Mouse (Mus musculus): Measurements from ENCODE around the gene Dapk1.

The Dapk1 gene

DNA sequence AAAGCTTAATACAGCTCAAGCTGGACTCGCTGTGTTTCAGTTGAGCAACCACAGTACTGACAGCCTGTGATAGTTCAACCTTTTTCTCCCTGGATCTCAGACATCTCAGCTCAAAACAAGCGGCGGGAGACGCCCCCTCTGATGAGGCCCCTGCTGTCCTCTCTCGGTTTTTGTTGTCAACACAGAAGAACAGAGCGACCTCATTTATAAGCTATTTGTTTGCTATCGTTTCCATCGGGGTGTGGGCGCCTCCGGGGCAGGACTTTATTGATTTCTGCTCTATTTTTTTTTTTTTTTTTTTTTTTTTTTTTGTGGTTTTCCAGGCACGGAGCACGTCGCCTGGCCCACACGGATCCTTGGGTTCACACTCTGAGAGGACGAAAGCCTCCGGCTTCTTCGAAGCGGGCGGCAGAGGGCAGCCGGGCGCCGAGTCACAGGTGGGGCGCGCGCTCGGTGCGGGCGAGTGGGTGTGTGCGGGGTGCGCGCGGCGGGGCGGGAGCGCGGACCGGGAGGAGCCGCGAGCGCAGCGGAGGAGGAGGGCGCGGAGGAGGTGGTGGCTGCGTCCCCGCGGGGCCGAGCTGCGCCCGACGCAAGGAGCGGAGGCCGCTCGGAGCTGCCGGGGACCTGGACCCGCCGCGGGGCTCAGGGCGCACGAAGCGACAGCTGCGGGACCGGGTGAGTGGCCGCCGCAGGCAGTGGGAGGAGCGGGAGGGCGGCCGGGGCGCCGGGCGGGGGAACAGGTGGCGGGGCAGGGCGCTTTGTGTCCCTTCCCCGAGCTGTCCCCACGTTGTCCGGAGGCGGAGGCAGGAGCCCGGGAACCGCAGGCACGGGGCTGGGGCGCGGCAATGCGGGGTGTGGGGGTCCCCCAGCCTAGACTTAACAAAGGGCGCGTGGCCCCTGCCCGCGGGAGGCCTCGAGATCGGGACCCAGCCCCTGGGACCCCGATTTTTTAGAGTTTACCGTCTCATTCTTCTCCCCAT lies at the start of gene Dapk1:
Dapk1 (plus strand) TSS at position 512 of the 980 bp plus-strand sequence.
- in situ Hi-C loops (cut with MboI; ENCODE audit: low pct_unique_long_range_greater_than_20kb in 1 of 2, low sequenced_read_pairs in 2 of 2, unreplicated experiment in 1 of 2): loop anchor here in 1 of 2 experiments (10.0 kb wide), 1 partner anchor 143 kb away; no protein-coding TSS in a partner anchor

DNA sequence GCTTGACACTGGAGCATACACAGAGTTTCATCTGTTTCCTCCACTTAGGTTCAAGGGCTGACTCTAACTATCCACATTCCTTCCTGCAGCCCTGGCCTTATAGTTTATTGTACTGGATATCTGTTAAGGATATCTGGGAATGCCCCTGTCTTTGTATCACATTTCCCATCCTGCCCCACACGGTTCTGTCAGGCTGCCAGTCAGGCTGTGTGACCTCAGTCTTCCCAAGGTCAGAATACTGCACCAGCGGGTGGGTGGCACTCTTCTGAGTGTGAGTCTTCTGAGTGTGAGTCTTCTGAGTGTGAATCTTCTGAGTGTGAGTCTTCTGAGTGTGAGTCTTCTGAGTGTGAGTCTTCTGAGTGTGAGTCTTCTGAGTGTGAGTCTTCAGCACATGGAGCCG lies 48.4 kb upstream of the Dapk1 start:
- in situ Hi-C loops (cut with MboI; ENCODE audit: low pct_unique_long_range_greater_than_20kb in 1 of 2, low sequenced_read_pairs in 2 of 2, unreplicated experiment in 1 of 2): no loop called here

DNA sequence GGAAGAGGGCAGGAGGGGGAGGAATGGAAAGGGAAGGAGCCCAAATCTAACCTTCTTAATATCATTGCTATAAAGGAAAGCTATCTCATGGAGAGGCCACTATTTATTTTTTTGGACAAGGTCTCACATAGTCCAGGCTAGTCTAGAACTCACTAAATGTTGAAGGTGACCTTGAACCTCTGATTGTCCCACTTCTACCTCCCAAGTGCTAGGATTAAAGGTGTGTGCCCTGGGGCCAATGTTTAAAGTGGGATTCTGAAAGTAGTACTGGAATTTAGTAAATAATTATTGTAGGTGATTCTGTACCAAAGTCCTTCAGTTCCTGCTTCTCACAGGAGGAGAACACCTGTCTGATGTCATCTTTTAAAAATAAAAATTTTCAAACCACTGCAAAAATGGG lies 45.3 kb upstream of the Dapk1 start:
- in situ Hi-C loops (cut with MboI; ENCODE audit: low pct_unique_long_range_greater_than_20kb in 1 of 2, low sequenced_read_pairs in 2 of 2, unreplicated experiment in 1 of 2): no loop called here

DNA sequence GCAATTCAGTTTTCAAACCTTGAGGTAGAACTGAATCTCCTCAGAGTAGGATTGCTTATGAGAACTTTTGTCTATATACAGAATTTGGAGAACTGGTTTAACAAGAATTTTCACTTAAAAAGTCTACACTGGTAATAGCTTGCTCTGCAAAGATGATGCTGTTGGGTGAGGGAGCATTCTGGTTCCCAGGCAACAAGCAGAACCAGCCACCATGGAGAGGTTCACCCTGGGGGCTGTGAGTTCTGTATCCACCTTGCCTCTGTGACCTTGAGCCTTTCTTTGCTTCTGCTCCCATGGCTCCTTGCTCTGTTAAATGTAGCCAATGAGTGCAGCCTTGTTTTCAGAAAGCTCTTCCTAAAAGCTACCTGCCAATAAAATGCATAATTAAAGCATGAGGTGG lies 44.8 kb upstream of the Dapk1 start:
- in situ Hi-C loops (cut with MboI; ENCODE audit: low pct_unique_long_range_greater_than_20kb in 1 of 2, low sequenced_read_pairs in 2 of 2, unreplicated experiment in 1 of 2): no loop called here

DNA sequence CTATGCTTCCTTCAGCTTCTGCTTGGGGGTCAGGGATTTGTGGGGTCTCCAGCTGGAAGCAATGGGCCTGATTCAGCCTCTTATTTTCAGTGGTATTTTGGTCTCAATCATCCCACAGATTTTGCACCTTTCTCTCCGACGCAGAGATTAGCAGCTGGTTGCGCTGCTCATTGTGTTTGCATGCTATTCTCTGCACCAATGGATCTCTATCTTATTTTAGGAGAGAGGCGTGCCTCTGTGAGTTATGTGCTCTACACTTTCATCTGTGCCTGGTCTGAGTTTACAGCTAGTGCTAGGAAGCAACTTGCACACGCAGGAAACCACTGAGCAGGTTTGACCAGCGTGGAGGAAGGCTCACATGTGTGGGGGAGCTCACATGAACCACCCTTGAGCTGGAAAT lies 37.4 kb upstream of the Dapk1 start:
- in situ Hi-C loops (cut with MboI; ENCODE audit: low pct_unique_long_range_greater_than_20kb in 1 of 2, low sequenced_read_pairs in 2 of 2, unreplicated experiment in 1 of 2): no loop called here

DNA sequence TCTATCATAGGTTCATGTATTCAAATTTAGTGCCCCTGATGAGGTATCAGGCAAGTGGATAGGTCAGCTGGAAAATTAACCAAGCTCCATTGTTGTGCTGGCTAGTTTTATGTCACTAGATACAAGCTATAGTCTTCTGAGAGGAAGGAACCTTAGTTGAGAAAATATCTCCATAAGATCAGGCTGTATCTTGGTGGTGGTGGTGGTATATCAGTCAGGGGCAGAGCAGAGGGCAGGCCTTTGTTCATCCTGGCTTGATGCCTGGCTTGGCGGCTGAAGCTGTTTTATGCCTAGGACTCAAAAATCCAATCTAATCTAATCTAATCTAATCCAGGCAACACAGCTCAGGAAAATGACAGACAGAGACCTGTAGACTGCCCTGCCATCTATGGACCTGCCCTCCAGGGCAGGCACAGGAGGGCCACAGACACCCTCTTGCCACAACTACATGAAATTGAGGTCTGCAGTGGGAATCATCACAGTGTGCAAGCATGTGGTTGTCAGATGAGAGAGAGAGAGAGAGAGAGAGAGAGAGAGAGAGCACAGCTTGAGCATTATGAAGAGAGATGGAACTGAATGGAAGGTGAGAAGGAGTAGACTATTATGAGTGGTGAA lies 32.7 kb upstream of the Dapk1 start:
- in situ Hi-C loops (cut with MboI; ENCODE audit: low pct_unique_long_range_greater_than_20kb in 1 of 2, low sequenced_read_pairs in 2 of 2, unreplicated experiment in 1 of 2): no loop called here

DNA sequence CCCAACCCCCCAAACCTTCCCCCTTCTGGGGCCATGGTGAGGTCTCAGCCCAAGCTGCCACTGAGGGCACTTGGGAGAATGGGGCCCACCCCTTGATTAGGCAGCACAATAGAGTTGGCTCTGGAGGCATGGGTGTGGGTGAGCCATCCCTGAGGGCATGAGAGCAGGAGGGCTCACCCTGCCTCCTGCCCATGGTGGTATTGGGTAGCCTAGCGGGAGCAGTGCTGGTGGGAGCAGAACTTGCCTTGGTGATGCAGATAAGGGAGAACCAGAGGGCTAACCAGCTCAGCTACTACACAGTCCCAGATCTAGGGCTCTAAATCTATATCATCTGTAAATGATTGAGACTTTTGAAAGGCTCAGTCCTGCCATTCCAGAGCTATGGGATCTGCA lies 32.2 kb upstream of the Dapk1 start:
- in situ Hi-C loops (cut with MboI; ENCODE audit: low pct_unique_long_range_greater_than_20kb in 1 of 2, low sequenced_read_pairs in 2 of 2, unreplicated experiment in 1 of 2): no loop called here

DNA sequence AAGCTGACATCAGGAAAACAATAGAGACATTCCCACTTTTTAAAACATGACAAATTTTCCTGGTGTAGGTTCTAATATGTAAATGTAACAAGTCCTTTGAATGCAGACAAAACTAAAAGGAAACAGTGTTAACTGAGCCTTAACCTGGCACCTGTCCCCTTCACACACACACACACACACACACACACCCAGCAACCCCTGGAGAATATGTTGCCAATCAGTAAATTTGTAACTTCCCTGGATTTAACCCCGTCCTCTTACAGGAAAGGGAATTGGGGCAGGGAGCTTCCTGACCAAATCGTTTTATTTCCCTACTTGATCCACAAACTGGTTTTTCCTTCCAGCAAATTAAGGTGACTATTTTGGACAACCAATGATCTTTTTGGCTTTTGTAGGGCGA lies 28.2 kb upstream of the Dapk1 start:
- in situ Hi-C loops (cut with MboI; ENCODE audit: low pct_unique_long_range_greater_than_20kb in 1 of 2, low sequenced_read_pairs in 2 of 2, unreplicated experiment in 1 of 2): no loop called here

DNA sequence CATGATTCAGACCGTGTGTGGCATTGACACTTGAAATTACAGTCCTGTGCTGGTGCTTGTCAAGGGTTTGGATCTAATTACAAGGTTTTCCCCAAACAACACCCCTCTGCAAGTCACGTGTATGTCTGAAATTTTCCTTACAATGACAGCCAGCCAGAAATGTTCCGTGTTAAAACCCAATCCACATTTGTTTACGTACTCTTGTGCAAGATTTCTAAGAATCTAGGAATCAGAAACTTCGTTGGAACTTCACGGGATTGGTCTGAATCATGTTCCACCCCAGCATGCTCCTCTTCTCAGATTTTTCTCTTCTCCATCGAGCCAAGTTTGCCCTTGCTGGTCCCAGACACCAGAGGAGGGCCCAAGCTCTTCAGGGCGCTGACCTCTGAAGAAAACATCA lies 27.8 kb upstream of the Dapk1 start:
- in situ Hi-C loops (cut with MboI; ENCODE audit: low pct_unique_long_range_greater_than_20kb in 1 of 2, low sequenced_read_pairs in 2 of 2, unreplicated experiment in 1 of 2): no loop called here

DNA sequence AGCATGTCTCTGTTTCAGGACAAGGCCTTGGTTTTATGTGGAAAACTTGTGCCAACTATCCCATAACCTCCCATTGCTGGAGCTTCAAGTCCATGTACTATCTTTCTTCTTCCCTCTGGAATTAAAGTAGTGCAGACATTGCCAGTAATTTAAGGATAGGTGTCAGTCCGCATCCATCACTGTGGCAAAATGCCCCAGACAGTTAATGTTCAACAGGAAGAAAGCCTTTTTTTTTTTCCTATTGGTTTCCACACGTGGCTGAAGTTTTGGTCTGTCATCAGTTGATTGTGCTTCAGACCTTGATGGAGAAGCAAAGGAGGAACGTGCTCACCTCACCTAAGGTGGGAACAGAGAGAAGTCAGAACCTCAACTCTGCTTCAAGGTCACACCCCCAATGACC lies 23.2 kb upstream of the Dapk1 start:
- in situ Hi-C loops (cut with MboI; ENCODE audit: low pct_unique_long_range_greater_than_20kb in 1 of 2, low sequenced_read_pairs in 2 of 2, unreplicated experiment in 1 of 2): no loop called here

DNA sequence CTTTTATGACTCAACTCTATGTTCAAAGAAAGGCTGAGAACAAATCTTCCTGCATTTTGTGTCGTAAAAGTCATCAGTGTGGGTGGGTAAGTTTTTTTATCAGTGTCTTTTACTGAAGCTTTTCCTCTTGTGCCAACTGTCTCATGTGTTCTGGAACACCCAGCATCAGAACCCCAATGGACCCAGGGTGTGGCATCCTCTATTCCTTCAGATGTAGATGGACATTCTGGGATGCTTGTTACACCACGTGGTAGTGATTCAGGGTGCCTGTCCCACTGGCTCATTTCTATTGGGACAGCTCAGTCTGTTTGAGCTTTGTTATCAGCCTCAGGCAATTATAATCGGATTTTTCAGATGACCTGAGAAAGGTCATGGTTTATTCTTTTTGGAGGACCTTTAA lies 6.9 kb upstream of the Dapk1 start:
- in situ Hi-C loops (cut with MboI; ENCODE audit: low pct_unique_long_range_greater_than_20kb in 1 of 2, low sequenced_read_pairs in 2 of 2, unreplicated experiment in 1 of 2): no loop called here

DNA sequence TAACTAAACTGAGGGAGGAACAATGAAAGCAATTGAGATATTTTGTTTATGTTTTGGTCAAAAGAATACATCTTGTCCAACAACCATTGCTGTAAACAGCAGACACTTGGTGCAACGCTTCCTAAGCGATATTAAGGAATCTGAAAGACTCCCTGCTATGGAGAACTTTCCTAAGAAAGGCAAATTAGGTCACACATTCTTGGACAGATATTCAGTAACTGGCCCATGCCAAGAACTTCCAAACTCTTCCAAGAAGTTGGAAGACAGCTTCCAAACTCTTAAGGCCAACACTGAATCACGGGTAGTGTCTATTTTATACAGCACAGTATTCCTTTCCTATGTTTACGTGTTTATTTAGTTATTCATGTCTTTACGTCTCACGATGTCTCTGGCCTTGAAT lies 6.2 kb upstream of the Dapk1 start:
- in situ Hi-C loops (cut with MboI; ENCODE audit: low pct_unique_long_range_greater_than_20kb in 1 of 2, low sequenced_read_pairs in 2 of 2, unreplicated experiment in 1 of 2): no loop called here

DNA sequence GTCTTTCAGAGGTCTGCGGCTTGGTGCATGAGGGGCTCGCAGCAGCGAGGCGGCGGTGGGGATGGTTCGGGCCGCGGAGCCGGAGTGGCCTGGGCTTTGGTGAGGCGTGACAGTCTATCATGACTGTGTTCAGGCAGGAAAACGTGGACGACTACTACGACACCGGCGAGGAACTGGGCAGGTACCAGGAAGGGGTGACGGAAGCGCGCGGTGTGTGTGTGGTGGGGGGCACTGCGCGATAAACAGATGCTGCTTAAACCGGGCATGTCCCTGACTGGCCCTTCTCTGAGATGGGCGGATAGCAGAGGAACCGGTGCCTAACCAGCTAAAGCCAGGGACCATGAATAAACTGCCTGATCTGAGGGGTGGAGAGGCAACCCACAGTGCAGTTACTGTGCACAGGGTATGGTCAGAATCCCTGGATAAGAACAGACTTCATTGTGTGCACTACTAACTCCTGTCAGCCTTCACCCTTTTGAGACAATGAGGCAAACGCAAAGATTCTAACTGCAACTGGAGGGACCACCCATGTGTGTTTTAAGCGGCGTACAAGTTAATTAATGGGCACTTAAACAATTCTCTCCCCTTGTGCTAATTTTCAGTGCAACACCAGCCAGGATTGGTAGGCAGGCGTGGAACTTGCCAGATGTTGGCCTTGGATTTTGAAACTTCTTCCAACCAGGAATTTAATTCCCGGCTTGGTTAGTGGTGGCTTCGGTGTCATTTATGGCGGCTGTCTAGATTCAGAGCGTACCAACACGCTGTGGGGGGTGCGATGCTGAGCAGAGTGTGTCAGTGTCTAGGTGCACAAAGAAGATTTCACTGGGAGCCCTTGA lies 887 bp downstream of the Dapk1 start:
- in situ Hi-C loops (cut with MboI; ENCODE audit: low pct_unique_long_range_greater_than_20kb in 1 of 2, low sequenced_read_pairs in 2 of 2, unreplicated experiment in 1 of 2): loop anchor here in 1 of 2 experiments (10.0 kb wide), 1 partner anchor 142 kb away; no protein-coding TSS in a partner anchor

DNA sequence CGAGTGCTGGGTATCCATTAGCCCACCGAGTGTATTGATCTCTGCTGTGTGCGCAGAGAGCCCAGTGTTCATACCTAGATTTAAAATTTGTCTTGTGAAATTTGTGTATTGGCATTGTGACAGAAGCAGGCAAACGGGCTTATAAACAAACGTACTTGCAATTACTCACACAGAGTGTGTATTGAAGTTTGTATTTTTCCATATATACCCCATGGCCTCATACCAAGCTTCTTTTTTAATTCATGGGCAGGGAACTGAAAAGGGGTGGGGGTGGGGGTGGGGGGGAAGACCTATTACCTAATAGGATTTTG lies 1.5 kb downstream of the Dapk1 start:
- in situ Hi-C loops (cut with MboI; ENCODE audit: low pct_unique_long_range_greater_than_20kb in 1 of 2, low sequenced_read_pairs in 2 of 2, unreplicated experiment in 1 of 2): loop anchor here in 1 of 2 experiments (10.0 kb wide), 1 partner anchor 142 kb away; no protein-coding TSS in a partner anchor

DNA sequence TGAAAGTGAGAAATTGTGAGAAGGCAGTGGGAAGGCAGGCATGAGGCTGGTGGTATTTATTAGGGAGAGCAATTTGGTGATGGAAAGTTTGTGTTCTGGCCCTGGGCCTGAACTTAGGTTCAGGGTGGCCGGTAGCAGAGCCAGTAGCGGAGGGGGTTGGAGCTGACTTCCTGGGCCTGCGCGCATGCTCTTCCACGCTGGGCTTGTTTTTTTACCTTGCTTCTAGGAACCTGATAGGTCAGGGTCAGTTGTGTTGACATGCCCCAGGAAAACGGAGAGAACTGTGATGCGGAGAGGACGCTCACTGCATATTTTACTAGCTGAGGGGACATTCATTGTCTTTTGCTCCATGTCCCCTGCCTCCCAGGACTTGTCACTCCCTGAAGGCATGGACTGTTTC lies 5.7 kb downstream of the Dapk1 start:
- in situ Hi-C loops (cut with MboI; ENCODE audit: low pct_unique_long_range_greater_than_20kb in 1 of 2, low sequenced_read_pairs in 2 of 2, unreplicated experiment in 1 of 2): loop anchor here in 1 of 2 experiments (10.0 kb wide), 1 partner anchor 137 kb away; no protein-coding TSS in a partner anchor

DNA sequence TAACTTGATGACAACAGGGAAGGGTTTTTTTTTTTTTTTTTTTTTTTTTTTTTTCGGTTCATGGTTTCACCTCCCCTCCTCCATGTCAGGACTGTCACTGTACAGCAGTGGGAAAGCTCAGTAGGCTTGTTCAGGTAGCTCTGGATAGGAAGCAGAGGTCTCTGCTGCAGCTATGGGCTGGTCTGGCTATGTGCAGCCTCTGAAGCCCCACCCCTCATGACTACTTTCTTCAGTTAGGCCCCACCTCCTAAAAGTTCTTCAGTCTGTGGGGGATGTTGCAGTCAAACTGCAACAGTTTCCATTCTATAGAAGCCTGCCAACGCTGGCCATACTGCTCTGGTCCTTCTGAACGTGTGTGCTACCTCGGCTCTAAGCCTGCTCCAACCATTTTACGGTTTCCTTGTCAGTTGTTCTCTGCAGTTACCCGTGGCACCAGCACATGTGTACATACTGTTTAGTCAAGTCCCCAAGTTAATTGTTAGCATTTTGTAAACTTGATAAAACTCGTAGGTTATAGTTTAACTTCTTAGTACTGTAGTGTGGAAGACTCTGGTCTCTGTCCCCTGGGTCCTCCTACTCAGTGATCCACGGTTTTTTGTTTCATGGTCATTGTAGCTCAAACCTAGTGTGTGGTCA lies 6.8 kb downstream of the Dapk1 start:
- in situ Hi-C loops (cut with MboI; ENCODE audit: low pct_unique_long_range_greater_than_20kb in 1 of 2, low sequenced_read_pairs in 2 of 2, unreplicated experiment in 1 of 2): loop anchor here in 1 of 2 experiments (10.0 kb wide), 1 partner anchor 136 kb away; no protein-coding TSS in a partner anchor

DNA sequence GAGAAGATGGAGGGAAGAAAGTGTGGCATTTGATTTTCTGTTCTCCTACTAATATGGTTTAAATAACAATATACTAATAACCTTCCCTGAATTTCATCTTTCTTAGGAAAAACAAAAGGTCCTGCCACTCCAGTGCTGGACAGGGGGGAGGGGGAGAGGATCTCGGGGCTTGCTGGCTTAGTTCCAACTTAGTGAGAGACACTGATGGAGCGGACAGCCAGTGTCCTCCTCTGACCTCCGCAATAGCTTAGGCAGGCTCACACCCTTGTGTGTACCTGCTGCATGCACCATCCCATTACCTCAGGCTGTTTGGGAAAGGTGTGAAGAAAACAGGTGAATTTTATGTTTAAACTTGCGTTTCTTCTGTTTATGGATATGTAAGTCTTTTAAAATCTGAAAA lies 7.5 kb downstream of the Dapk1 start:
- in situ Hi-C loops (cut with MboI; ENCODE audit: low pct_unique_long_range_greater_than_20kb in 1 of 2, low sequenced_read_pairs in 2 of 2, unreplicated experiment in 1 of 2): loop anchor here in 1 of 2 experiments (10.0 kb wide), 1 partner anchor 136 kb away; no protein-coding TSS in a partner anchor

DNA sequence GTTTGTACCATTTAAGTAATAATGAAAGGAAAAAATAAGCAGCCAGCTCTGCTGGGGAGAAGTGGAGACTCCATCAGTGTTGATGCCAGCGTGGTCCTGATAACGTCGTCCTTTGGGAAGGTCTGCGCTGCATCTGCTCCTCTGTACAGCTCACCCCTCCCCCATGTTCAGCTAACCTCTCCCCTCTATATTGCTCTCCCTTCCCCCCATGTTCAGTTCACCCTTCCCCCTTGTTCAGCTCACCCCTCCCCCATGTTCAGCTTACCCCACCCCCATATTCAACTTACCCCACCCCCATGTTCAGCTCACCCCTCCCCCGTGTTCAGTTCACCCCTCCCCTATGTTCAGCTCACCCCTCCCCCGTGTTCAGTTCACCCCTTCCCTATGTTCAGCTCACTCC lies 8.8 kb downstream of the Dapk1 start:
- in situ Hi-C loops (cut with MboI; ENCODE audit: low pct_unique_long_range_greater_than_20kb in 1 of 2, low sequenced_read_pairs in 2 of 2, unreplicated experiment in 1 of 2): no loop called here

Measured in mouse embryonic stem cell (cell line).